Mouse (Mus musculus) CD8-positive naive resting alpha-beta T cell, adult 2 months (primary cell): ENCODE measurements around the gene 1700092M07Rik.

Source experiments
- DNase-seq, 2 experiments: peaks; one replicate each; pipeline ENCODE4 v3.0.0; 2022; ENCODE audit warnings: low read depth in 2 of 2, low spot score in 2 of 2

1700092M07Rik gene

DNA sequence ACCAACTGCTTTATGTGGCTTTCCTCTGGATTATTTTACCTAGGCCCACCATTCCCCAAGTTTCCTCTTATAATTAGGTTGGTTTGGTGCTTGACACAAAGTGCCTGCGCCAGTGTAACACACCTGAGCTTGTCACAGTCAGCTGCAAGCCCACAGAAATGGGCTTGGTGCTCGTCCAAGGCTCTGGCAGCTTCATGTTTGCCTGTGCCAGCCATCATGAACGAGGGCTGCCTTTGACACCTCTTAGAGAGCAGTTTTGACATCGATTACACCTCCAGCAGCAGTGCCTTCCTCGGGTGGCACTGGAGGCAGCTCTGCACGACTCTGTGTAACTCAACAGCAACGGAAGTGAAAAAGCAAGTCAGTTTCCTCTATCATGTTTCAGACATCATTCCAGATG lies 49.7 kb downstream of the 1700092M07Rik start:
- DNase-seq: no peak
